Mouse (Mus musculus): ENCODE data around the gene Trim7. TPM values are rescaled to one million over a fixed set of nuclear protein-coding genes. Genes with fewer than 3 reads are reported as not detected.
"Not testable (repeated sequence)": the region's sequence is repeated elsewhere in the genome, so short reads cannot be mapped to it uniquely, and the experiment has no call there.

The Trim7 gene
- total and polyA plus RNA-seq, 3 experiments, result 0.67 to 4.0 (median 3.0) TPM

DNA sequence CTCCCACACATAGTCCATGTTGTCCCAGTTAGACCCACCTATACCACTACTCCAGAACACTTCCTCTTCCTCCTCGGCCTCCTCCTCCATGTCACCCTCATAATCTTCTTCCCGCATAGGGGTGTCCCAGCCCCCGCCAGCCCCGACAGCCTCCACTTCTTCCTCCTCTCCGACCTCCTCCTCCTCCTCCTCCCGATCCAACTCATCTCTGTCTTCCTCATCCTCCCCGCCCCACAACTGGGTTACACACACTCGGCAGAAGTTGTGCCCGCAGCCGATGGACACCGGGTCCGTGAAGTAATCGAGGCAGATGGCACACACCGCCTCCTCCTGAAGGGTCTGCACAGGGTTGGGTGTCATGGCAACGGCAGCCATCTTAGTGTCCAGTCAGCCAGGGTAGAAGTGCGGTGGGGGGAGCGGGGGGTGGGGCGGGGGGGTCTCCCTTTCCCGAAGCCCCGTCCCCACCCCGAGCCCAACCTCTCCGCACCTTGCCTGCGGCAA lies 9.6 kb upstream of the Trim7 start:
- H3K36me3 ChIP-seq (replicated peaks), result peaks cover 47% of the 10 kb centered on the region
- H3K4me3 ChIP-seq (ENCODE audit: low read depth, low read length), result peak overlapping the region; percentile 99
- DNase-seq (ENCODE audit: low spot score) (peak; percentile 70), ATAC-seq (ENCODE audit: extremely low read depth, insufficient number of reproducible peaks, low FRiP score, poor library complexity, severe bottlenecking) (no peak)
- H3K4me1 ChIP-seq (ENCODE audit: insufficient read depth, low read depth, low read length), result peaks cover 72% of the 10 kb centered on the region
- H3K9me3 ChIP-seq (replicated peaks), result no peaks in the 10 kb centered on the region
- no peak for TF ChIP-seq TAL1 (conservative IDR thresholded peaks at IDR 0.05; ENCODE audit: low read depth, low read length)
- no peak for TF ChIP-seq GATA1 (IDR thresholded peaks at IDR 0.05; ENCODE audit: borderline replicate concordance, low read length)
- TF ChIP-seq GATA2 (IDR thresholded peaks at IDR 0.05; ENCODE audit: borderline replicate concordance, low read depth, low read length), result no peak
- TF ChIP-seq POLR2AphosphoS5 (IDR thresholded peaks at IDR 0.05; ENCODE audit: insufficient replicate concordance, low read depth, low read length), result no peak
- TF ChIP-seq CTCF (IDR thresholded peaks at IDR 0.05; ENCODE audit: low read depth, low read length), result no peak
- no peaks in the 10 kb centered on the region for H3K27me3 ChIP-seq (ENCODE audit: insufficient read depth, low read length)

DNA sequence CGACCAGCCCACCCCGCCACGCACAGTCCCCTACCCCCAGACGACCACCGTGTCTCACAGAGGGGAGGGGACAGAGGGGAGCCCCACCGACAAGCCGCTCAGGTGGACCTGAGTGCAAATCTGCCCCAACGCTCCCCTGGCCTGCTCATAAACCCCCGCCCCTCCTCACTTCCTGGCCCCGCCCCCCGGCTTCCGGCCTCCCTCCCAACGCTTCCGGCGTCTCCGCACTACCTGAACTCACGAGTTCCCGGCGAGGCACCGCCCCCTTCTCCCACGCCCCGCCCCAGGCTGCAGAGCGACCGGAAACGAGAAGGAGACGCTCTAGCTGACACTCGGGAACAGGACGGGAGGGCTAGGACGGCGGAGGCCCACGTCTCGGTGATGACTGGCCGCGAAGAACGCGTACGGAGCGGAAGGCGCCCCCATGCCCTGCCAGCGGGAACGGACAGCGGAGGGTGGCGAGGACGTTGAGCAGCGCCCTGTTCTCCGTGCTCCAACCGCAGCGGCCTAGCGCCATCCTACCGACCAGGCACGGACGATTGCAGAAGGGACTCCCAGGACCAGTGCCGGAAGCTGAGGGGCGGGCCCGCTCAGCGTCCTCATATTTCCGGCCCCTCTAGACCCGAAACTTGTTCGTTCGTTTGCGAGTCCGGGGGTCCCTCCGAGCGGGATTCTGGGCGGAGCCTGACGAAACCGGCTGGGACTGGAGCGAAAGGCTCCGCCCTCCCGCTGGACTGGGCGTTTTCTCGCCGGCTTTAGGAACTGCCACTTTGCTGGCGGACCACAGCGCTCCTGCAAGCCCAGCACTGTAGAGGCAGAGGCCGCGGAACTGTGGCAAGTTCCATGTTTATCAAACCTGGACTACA lies 8.9 kb upstream of the Trim7 start, which contains the start of gene Trim41:
Gene Trim41 (minus strand): TSS at position 554 of the 866 bp plus-strand sequence.
- Histone ChIP-seq H3K4me3 (ENCODE audit: low read depth, low read length) (peak within 1 kb of the TSS; percentile 99), H3K4me1 (ENCODE audit: insufficient read depth, low read depth, low read length) (peaks cover 66% of the 10 kb centered on the region), H3K27me3 (ENCODE audit: insufficient read depth, low read length) (no peaks in the 10 kb centered on the region), H3K9me3 (replicated peaks) (no peaks in the 10 kb centered on the region), H3K36me3 (replicated peaks) (peaks cover 40% of the 10 kb centered on the region)
- ATAC-seq (ENCODE audit: extremely low read depth, insufficient number of reproducible peaks, low FRiP score, poor library complexity, severe bottlenecking) (peak; percentile 84), DNase-seq (ENCODE audit: low spot score) (peak; percentile 89)
- TF ChIP-seq TAL1 (conservative IDR thresholded peaks at IDR 0.05; ENCODE audit: low read depth, low read length), result no peak
- no peak for TF ChIP-seq GATA2 (IDR thresholded peaks at IDR 0.05; ENCODE audit: borderline replicate concordance, low read depth, low read length)
- no peak for TF ChIP-seq CTCF (IDR thresholded peaks at IDR 0.05; ENCODE audit: low read depth, low read length)
- TF ChIP-seq POLR2AphosphoS5 (IDR thresholded peaks at IDR 0.05; ENCODE audit: insufficient replicate concordance, low read depth, low read length), result no peak
- TF ChIP-seq GATA1 (IDR thresholded peaks at IDR 0.05; ENCODE audit: borderline replicate concordance, low read length), result no peak

DNA sequence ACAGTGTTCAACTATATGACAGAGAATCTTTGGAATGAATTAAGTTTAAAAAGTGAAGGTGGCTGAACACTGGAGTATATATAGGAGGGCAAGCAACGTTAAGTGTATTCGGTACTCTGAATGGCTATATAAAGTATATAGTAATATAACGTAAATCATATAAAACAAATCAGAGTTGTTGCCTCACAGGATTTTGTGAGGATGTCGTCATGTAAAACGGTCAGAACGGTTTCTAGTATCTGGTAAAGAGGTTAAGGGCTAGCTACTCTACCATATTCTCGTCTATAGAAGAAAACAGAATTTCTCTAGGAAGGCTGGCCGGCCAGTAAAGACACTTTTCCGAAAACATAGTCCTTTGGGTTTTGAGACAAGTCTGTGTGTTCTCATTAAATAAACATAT lies 8.1 kb upstream of the Trim7 start:
- no peak for DNase-seq (ENCODE audit: low spot score)
- H3K4me3 ChIP-seq (ENCODE audit: low read depth, low read length), result peak overlapping the region; percentile 99
- TF ChIP-seq TAL1 (conservative IDR thresholded peaks at IDR 0.05; ENCODE audit: low read depth, low read length) (no peak), GATA2 (IDR thresholded peaks at IDR 0.05; ENCODE audit: borderline replicate concordance, low read depth, low read length) (no peak), GATA1 (IDR thresholded peaks at IDR 0.05; ENCODE audit: borderline replicate concordance, low read length) (no peak), POLR2AphosphoS5 (IDR thresholded peaks at IDR 0.05; ENCODE audit: insufficient replicate concordance, low read depth, low read length) (no peak)
- H3K4me1 ChIP-seq (ENCODE audit: insufficient read depth, low read depth, low read length), result peaks cover 64% of the 10 kb centered on the region
- no peaks in the 10 kb centered on the region for H3K27me3 ChIP-seq (ENCODE audit: insufficient read depth, low read length)
- peaks cover 33% of the 10 kb centered on the region for H3K36me3 ChIP-seq (replicated peaks)
- H3K9me3 ChIP-seq (replicated peaks), result no peaks in the 10 kb centered on the region
- ATAC-seq (ENCODE audit: extremely low read depth, insufficient number of reproducible peaks, low FRiP score, poor library complexity, severe bottlenecking), result no peak

DNA sequence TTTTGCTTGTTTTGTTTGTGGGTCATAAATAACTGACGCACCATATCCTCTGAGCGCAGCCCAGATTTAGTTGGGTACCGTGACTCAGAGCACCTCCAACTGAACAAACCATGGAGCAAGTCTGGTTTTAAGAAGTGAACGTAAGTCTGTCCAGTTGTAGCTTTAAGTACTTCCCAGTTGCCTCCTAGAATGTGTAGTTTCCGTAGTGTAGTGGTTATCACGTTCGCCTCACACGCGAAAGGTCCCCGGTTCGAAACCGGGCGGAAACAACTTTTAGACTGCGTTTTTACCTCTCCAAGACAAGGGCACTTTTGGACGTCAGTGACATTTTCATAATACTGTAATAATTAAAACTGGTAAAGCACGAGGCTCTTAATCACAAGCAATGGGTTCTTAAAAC lies 7.6 kb upstream of the Trim7 start:
- Histone ChIP-seq H3K4me1 (ENCODE audit: insufficient read depth, low read depth, low read length) (peaks cover 61% of the 10 kb centered on the region), H3K9me3 (replicated peaks) (no peaks in the 10 kb centered on the region), H3K4me3 (ENCODE audit: low read depth, low read length) (peak overlapping the region; percentile 99), H3K27me3 (ENCODE audit: insufficient read depth, low read length) (no peaks in the 10 kb centered on the region), H3K36me3 (replicated peaks) (peaks cover 27% of the 10 kb centered on the region)
- no peak for TF ChIP-seq POLR2AphosphoS5 (IDR thresholded peaks at IDR 0.05; ENCODE audit: insufficient replicate concordance, low read depth, low read length)
- DNase-seq (ENCODE audit: low spot score) (no peak), ATAC-seq (ENCODE audit: extremely low read depth, insufficient number of reproducible peaks, low FRiP score, poor library complexity, severe bottlenecking) (no peak)

DNA sequence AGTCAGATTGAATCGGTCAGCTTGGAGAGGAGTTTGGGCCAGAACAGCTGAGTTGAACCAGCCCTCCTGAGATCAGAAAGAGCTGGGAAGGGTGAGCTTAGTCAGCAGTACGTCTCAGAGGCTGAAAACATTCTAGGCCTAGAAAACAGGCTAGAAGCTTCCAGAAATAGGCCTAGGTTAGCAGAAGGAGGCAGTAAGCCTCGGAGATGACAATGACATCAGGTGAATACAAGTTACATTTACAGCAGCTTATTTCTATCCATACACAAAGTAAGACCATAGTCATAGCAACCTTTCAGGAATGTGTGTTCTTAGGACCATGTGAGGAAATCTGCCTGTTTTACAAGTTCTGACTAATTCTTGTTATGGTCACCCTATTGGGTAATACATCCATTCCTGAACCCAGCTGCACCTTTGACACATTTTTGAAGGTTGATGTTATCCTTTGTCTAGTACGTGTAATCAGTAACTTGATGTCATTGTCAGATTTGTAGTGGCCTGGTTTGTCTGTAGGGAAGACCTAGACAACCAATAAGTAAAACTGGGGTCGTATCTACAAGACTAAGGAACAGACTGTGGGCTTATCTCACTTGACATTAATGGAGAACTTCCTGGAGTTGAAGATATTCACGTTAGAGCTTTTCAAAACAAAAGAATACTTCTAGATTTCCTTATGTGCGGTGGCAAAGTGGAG lies 6.2 kb upstream of the Trim7 start:
- H3K4me1 ChIP-seq (ENCODE audit: insufficient read depth, low read depth, low read length), result peaks cover 63% of the 10 kb centered on the region
- no peaks in the 10 kb centered on the region for H3K9me3 ChIP-seq (replicated peaks)
- H3K27me3 ChIP-seq (ENCODE audit: insufficient read depth, low read length), result no peaks in the 10 kb centered on the region
- ATAC-seq (ENCODE audit: extremely low read depth, insufficient number of reproducible peaks, low FRiP score, poor library complexity, severe bottlenecking) (no peak), DNase-seq (ENCODE audit: low spot score) (no peak)
- no peak for TF ChIP-seq CTCF (IDR thresholded peaks at IDR 0.05; ENCODE audit: low read depth, low read length)
- TF ChIP-seq GATA2 (IDR thresholded peaks at IDR 0.05; ENCODE audit: borderline replicate concordance, low read depth, low read length), result no peak
- no peak for TF ChIP-seq POLR2AphosphoS5 (IDR thresholded peaks at IDR 0.05; ENCODE audit: insufficient replicate concordance, low read depth, low read length)
- TF ChIP-seq GATA1 (IDR thresholded peaks at IDR 0.05; ENCODE audit: borderline replicate concordance, low read length), result no peak
- no peak for TF ChIP-seq TAL1 (conservative IDR thresholded peaks at IDR 0.05; ENCODE audit: low read depth, low read length)
- peaks cover 13% of the 10 kb centered on the region for H3K36me3 ChIP-seq (replicated peaks)
- H3K4me3 ChIP-seq (ENCODE audit: low read depth, low read length), result no peak overlapping the region

DNA sequence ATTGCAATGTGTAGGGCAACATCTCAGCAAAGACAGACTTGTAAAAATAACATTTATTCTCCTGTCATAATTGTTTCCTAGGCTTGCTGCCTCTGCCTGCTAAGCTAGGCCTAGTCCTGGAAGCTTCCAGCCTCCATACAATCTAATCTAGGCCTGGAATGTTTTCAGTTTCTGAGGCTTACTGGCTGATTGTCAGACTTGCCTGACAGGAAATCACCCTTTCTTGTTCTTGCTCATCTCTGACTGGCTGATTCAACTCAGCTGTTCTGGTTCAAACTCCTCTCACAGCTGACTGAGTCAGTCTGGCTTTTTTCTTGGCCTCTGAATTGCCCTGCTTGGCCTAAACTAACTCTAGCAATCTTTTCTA lies 5.6 kb upstream of the Trim7 start:
- no peak for DNase-seq (ENCODE audit: low spot score)

DNA sequence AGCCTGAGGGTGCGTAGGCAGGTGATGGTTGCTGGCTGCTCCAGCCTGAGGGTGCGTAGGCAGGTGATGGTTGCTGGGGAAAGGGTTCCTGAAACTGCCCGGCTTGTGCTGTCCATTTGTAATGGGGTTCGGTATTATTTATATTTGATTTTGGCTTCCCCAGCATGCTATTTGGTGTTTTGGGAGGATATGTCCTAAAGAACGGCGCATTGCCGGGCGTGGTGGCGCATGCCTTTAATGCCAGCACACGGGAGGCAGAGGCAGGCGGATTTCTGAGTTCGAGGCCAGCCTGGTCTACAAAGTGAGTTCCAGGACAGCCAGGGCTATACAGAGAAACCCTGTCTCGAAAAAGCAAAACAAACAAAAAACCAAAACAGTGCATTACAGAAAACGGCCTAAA lies 4.6 kb upstream of the Trim7 start:
- ATAC-seq (ENCODE audit: extremely low read depth, insufficient number of reproducible peaks, low FRiP score, poor library complexity, severe bottlenecking); H3K9me3 ChIP-seq (replicated peaks); H3K27me3 ChIP-seq (ENCODE audit: insufficient read depth, low read length); H3K36me3 ChIP-seq (replicated peaks); H3K4me3 ChIP-seq (ENCODE audit: low read depth, low read length); DNase-seq (ENCODE audit: low spot score): not testable (repeated sequence)
- peaks cover 48% of the 10 kb centered on the region for H3K4me1 ChIP-seq (ENCODE audit: insufficient read depth, low read depth, low read length)

More for the DNA sequence above, 5.6 kb upstream of the Trim7 start:
- peaks cover 9% of the 10 kb centered on the region for H3K36me3 ChIP-seq (replicated peaks)
- ATAC-seq (ENCODE audit: extremely low read depth, insufficient number of reproducible peaks, low FRiP score, poor library complexity, severe bottlenecking), result no peak
- TF ChIP-seq POLR2AphosphoS5 (IDR thresholded peaks at IDR 0.05; ENCODE audit: insufficient replicate concordance, low read depth, low read length) (no peak), GATA1 (IDR thresholded peaks at IDR 0.05; ENCODE audit: borderline replicate concordance, low read length) (no peak), GATA2 (IDR thresholded peaks at IDR 0.05; ENCODE audit: borderline replicate concordance, low read depth, low read length) (no peak), TAL1 (conservative IDR thresholded peaks at IDR 0.05; ENCODE audit: low read depth, low read length) (no peak), CTCF (IDR thresholded peaks at IDR 0.05; ENCODE audit: low read depth, low read length) (no peak)
- no peaks in the 10 kb centered on the region for H3K9me3 ChIP-seq (replicated peaks)
- peaks cover 58% of the 10 kb centered on the region for H3K4me1 ChIP-seq (ENCODE audit: insufficient read depth, low read depth, low read length)
- no peaks in the 10 kb centered on the region for H3K27me3 ChIP-seq (ENCODE audit: insufficient read depth, low read length)
- no peak overlapping the region for H3K4me3 ChIP-seq (ENCODE audit: low read depth, low read length)

All from G1E (cell line).